Mouse (Mus musculus) kidney, adult 2 months (tissue): ENCODE data around the gene Swap70. TPM values are rescaled to one million over a fixed set of nuclear protein-coding genes. Genes with fewer than 3 reads are reported as not detected.

Source experiments
- DNase-seq: peaks from one replicate; pipeline ENCODE4 v3.0.0; 2021
- H3K27ac ChIP-seq: fragments of 200-500 bp; 2 replicates; pipeline ENCODE4 v1.5.1; 2012; ENCODE audit warnings: low read depth, low read length, control low read depth, inconsistent platforms; ENCODE audit not compliant: insufficient read depth
- H3K27me3 ChIP-seq: fragments of 200-500 bp; replicated peaks from 2 replicates; pipeline ENCODE4 v1.6.1; 2012; ENCODE audit warnings: mild to moderate bottlenecking, moderate library complexity, low read length, inconsistent platforms; ENCODE audit not compliant: control insufficient read depth, insufficient read depth
- H3K36me3 ChIP-seq: fragments of 200-500 bp; 2 replicates; pipeline ENCODE4 v1.6.1; 2012; ENCODE audit warnings: mild to moderate bottlenecking, moderate library complexity, low read length, inconsistent platforms; ENCODE audit not compliant: control insufficient read depth, insufficient read depth
- H3K4me1 ChIP-seq: fragments of 200-500 bp; 2 replicates; pipeline ENCODE4 v1.6.1; 2011; ENCODE audit warnings: low read length; ENCODE audit not compliant: control insufficient read depth, insufficient read depth
- H3K4me3 ChIP-seq: fragments of 200-500 bp; 2 replicates; pipeline ENCODE4 v1.5.1; 2011; ENCODE audit warnings: mild to moderate bottlenecking, low read depth, low read length, control low read depth; ENCODE audit not compliant: insufficient read depth
- CTCF ChIP-seq: fragments of 200-500 bp; conservative IDR thresholded peaks from 2 replicates; pipeline ENCODE4 v1.5.1; 2011; ENCODE audit warnings: low read depth, mild to moderate bottlenecking, control low read depth, low read length, moderate library complexity, mixed read lengths; ENCODE audit not compliant: insufficient read depth, insufficient read length
- POLR2A ChIP-seq: fragments of 200-500 bp; IDR thresholded peaks from one replicate; pipeline ENCODE4 v1.6.1; 2011; ENCODE audit warnings: low read depth, low read length, control low read depth
- WGBS: fragments of 180-500 bp; shearing (Covaris S2); methylation state at CpG from one replicate; pipeline ENCODE4 v1.1.7; 2018; 5-methylcytosine and 5-hydroxymethylcytosine counted together
- polyA plus RNA-seq: library from polyadenylated mRNA; depleted of rRNA; stranded (reverse); fragments of >200 nt; gene quantifications from 2 replicates; pipeline ENCODE4 v1.2.3, GENCODE M21; 2012

Gene Swap70
- polyA plus RNA-seq, 1 experiment, result 12.5 TPM

- DNase-seq, result no peak
- Histone ChIP-seq H3K27me3 (no peaks in the 10 kb centered on the region), H3K27ac (no peak overlapping the region), H3K4me1 (peaks cover 10% of the 10 kb centered on the region), H3K4me3 (no peak overlapping the region), H3K36me3 (no peaks in the 10 kb centered on the region)
- 66% methylated on average over 1 of the region's 1 CpGs for WGBS
- no peak for TF ChIP-seq POLR2A
- no peak for TF ChIP-seq CTCF
These were observed 42.0 kb downstream of the Swap70 start for GRCm38 (mm10) chr7:110263474-110263873.

GRCm38 (mm10) chr7:110265796-110266195 is 44.3 kb downstream of the Swap70 start:
- Histone ChIP-seq H3K4me3 (no peak overlapping the region), H3K4me1 (0 out of 2 replicates have a peak, but pooled peaks cover 2% of the 10 kb centered on the region), H3K27me3 (no peaks in the 10 kb centered on the region), H3K36me3 (no peaks in the 10 kb centered on the region), H3K27ac (no peak overlapping the region)
- TF ChIP-seq CTCF (peak; percentile 99), POLR2A (no peak)
- WGBS, result 19% methylated on average over 7 of the region's 7 CpGs
- DNase-seq, result peak; percentile 91

GRCm38 (mm10) chr7:110267014-110267413 is 45.5 kb downstream of the Swap70 start:
- no peak for TF ChIP-seq CTCF
- no peak for TF ChIP-seq POLR2A
- Histone ChIP-seq H3K27ac (no peak overlapping the region), H3K36me3 (no peaks in the 10 kb centered on the region), H3K4me3 (no peak overlapping the region), H3K4me1 (peaks cover 7% of the 10 kb centered on the region; the same call in 1 of the 2 replicates), H3K27me3 (no peaks in the 10 kb centered on the region)
- no peak for DNase-seq

DNA sequence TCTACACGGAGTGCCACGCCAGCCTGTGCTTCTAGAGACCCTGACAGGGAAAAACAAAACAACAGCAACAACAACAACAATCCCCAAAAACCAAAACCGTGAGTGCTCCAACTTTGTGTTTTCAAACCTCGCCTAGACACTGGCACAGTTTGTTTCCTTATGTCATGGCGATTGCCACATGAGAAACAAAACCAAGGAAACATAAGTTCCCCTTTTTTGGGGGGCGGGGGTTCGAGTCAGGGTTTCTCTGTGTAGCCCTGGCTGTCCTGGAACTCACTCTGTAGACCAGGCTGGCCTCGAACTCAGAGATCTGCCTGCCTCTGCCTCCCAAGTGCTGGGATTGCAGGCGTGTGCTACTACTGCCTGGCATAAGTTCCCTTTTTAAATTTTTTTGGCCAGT is 46.5 kb downstream of the Swap70 start:
- WGBS, result 95% methylated on average over 9 of the region's 9 CpGs
- TF ChIP-seq POLR2A (no peak), CTCF (no peak)
- H3K27me3 ChIP-seq, result no peaks in the 10 kb centered on the region
- H3K4me3 ChIP-seq, result no peak overlapping the region
- peaks cover 13% of the 10 kb centered on the region; the same call in 1 of the 2 replicates for H3K4me1 ChIP-seq
- DNase-seq, result no peak
- no peaks in the 10 kb centered on the region for H3K36me3 ChIP-seq
- no peak overlapping the region for H3K27ac ChIP-seq

DNA sequence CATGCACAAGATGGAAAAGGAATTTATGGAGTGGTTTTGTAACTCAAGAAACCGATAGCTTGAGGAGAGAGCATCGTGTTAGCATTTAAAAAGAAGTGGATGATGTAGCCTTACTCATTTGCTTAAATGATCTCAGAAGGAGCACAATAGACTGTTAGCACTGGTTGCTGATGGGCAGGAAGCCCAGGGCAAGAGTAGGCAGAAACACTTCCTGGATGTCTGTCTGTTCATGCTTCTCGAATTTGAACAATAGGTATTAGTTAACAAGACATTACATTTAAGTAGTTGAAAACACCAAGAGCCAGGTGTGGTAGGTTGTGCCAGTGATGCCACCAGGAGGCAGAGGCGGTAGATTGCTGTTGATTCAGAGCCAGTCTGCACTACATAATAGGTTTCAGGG is 47.0 kb downstream of the Swap70 start:
- Histone ChIP-seq H3K36me3 (no peaks in the 10 kb centered on the region), H3K27ac (no peak overlapping the region), H3K27me3 (no peaks in the 10 kb centered on the region), H3K4me1 (peaks cover 13% of the 10 kb centered on the region; the same call in 1 of the 2 replicates), H3K4me3 (no peak overlapping the region)
- no peak for TF ChIP-seq POLR2A
- no peak for TF ChIP-seq CTCF
- 79% methylated on average over 4 of the region's 4 CpGs for WGBS
- DNase-seq, result no peak

- Histone ChIP-seq H3K4me1 (peaks cover 13% of the 10 kb centered on the region; the same call in 1 of the 2 replicates), H3K4me3 (no peak overlapping the region), H3K27me3 (no peaks in the 10 kb centered on the region), H3K27ac (no peak overlapping the region), H3K36me3 (no peaks in the 10 kb centered on the region)
- 85% methylated on average over 14 of the region's 14 CpGs for WGBS
- TF ChIP-seq POLR2A (no peak), CTCF (no peak)
- DNase-seq, result no peak
These were observed 48.3 kb downstream of the Swap70 start for GRCm38 (mm10) chr7:110269777-110270176.

DNA sequence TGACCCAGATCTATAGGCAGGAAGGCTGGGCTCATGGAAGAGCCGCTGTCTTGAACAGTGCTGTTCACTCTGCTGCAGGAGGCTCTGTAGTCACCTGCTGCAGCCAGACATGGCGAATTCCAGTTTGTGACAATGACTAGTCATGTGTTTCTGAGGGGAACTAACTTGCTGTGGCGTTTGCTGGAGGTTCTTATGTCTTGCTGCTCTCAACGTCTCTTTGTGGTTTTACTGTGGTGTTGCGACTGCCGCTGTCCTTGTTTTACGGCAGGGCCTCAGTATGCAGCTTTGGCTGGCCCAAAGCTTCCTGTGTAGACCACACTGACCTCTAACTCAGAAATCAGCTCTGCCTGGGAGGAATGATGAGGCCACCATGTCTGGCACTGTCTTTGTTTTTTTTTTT is 48.9 kb downstream of the Swap70 start:
- no peak overlapping the region for H3K27ac ChIP-seq
- H3K36me3 ChIP-seq, result no peaks in the 10 kb centered on the region
- peaks cover 13% of the 10 kb centered on the region; the same call in 1 of the 2 replicates for H3K4me1 ChIP-seq
- DNase-seq, result no peak
- H3K27me3 ChIP-seq, result no peaks in the 10 kb centered on the region
- TF ChIP-seq POLR2A, result no peak
- no peak for TF ChIP-seq CTCF
- no peak overlapping the region for H3K4me3 ChIP-seq
- 83% methylated on average over 7 of the region's 7 CpGs for WGBS
